ENCODE assay signal across 1 mouse cellular context in genomic region chr9:48711826-48712225, GRCm38 (mm10).
TF ChIP-seq lines count a peak whose summit lies in the region.

No protein-coding gene starts in this region.

TF ChIP-seq in MEL, 35 proteins besides CTCF, POLR2A, EP300 and RAD21 (continued from another document):
- TF ChIP-seq UBTF (IDR thresholded peaks at IDR 0.05; ENCODE audit: borderline replicate concordance, insufficient read depth, low read depth, low read length) = no peak
- no peak for TF ChIP-seq NRF1 (IDR thresholded peaks at IDR 0.05; ENCODE audit: insufficient read depth, low read depth, low read length, poor library complexity, severe bottlenecking)
- TF ChIP-seq CHD2 (IDR thresholded peaks at IDR 0.05; ENCODE audit: low read length) = no peak
- TF ChIP-seq ZMIZ1 (IDR thresholded peaks at IDR 0.05; ENCODE audit: low read depth, low read length) = peak; percentile 61; the same call in 1 of the 2 replicates
- 0 out of 2 replicates have a peak, but pooled peaks have one; percentile 4 for TF ChIP-seq SMC3 (IDR thresholded peaks at IDR 0.05; ENCODE audit: low read depth, low read length)
- no peak for TF ChIP-seq USF2 (IDR thresholded peaks at IDR 0.05; ENCODE audit: borderline replicate concordance in 1 of 2, insufficient read depth in 1 of 2, low read depth in 1 of 2, low read length in 2 of 2)
- TF ChIP-seq E2F4 (IDR thresholded peaks at IDR 0.05; ENCODE audit: borderline replicate concordance, low read depth, low read length) = 0 out of 2 replicates have a peak, but pooled peaks have one; percentile 27
